Mouse (Mus musculus) liver, embryonic 15.5 days (tissue): ENCODE data around the gene Rsrp1. TPM values are rescaled to one million over a fixed set of nuclear protein-coding genes. Genes with fewer than 3 reads are reported as not detected.
A peak's percentile ranks its signal among the peaks of the same experiment; 100 is the strongest.

ENCODE experiments used
- ATAC-seq: fragments of 200-750 bp; cut with Nextera tagmentation; 2 replicates; pipeline ENCODE4 v1.8.0; 2017; ENCODE audit warnings: moderate number of reproducible peaks, mild to moderate bottlenecking, moderate library complexity; ENCODE audit not compliant: insufficient read depth
- H3K27ac ChIP-seq: fragments of 300-500 bp; sonication (generic); replicated peaks from 2 replicates; pipeline ENCODE4 v1.5.1; 2015; ENCODE audit warnings: mild to moderate bottlenecking, inconsistent platforms
- H3K27me3 ChIP-seq: fragments of 300-500 bp; sonication (generic); 2 replicates; pipeline ENCODE4 v1.6.1; 2015; ENCODE audit warnings: mild to moderate bottlenecking, inconsistent platforms
- H3K36me3 ChIP-seq: fragments of 300-500 bp; sonication (generic); replicated peaks from 2 replicates; pipeline ENCODE4 v1.6.1; 2015; ENCODE audit warnings: moderate library complexity, mild to moderate bottlenecking, inconsistent platforms
- H3K4me1 ChIP-seq: fragments of 300-500 bp; sonication (generic); replicated peaks from 2 replicates; pipeline ENCODE4 v1.6.1; 2015; ENCODE audit warnings: inconsistent platforms
- H3K4me2 ChIP-seq: fragments of 300-500 bp; sonication (generic); 2 replicates; pipeline ENCODE4 v1.6.1; 2015; ENCODE audit warnings: moderate library complexity, mild to moderate bottlenecking, inconsistent platforms
- H3K4me3 ChIP-seq: fragments of 300-500 bp; sonication (generic); replicated peaks from 2 replicates; pipeline ENCODE4 v1.5.1; 2015; ENCODE audit warnings: mild to moderate bottlenecking, inconsistent platforms
- H3K9ac ChIP-seq: fragments of 300-500 bp; sonication (generic); 2 replicates; pipeline ENCODE4 v1.6.1; 2015; ENCODE audit warnings: moderate library complexity, mild to moderate bottlenecking, inconsistent platforms
- H3K9me3 ChIP-seq: fragments of 300-500 bp; sonication (generic); replicated peaks from 2 replicates; pipeline ENCODE4 v1.6.1; 2016; ENCODE audit warnings: inconsistent platforms
- WGBS: fragments of 180-500 bp; shearing (Covaris S2); methylation state at CpG from one replicate; pipeline ENCODE4 v1.1.7; 2015; ENCODE audit warnings: mixed read lengths; ENCODE audit not compliant: insufficient replicate concordance; 5-methylcytosine and 5-hydroxymethylcytosine counted together
- polyA plus RNA-seq: library from polyadenylated mRNA; unstranded; fragments of >200 nt; fragmentation: Nextera tagmentation; extraction: Ambion mirVana; gene quantifications from 2 replicates; pipeline ENCODE4 v1.2.1, GENCODE M21; 2015

Gene Rsrp1
- polyA plus RNA-seq, 1 experiment from 2014 or later, result 280 TPM

GRCm38 (mm10) chr4:134967887-134968604 lies 44.7 kb downstream of the Rsrp1 start:
- ATAC-seq, result peak; percentile 73
- no peak overlapping the region for H3K9ac ChIP-seq
- WGBS, result 56% methylated on average over 20 of the region's 20 CpGs

GRCm38 (mm10) chr4:134968605-134968976 lies 45.2 kb downstream of the Rsrp1 start:
- Histone ChIP-seq H3K36me3 (no peaks in the 10 kb centered on the region), H3K4me1 (peaks cover 34% of the 10 kb centered on the region), H3K27me3 (peaks cover 19% of the 10 kb centered on the region; the same call in 1 of the 2 replicates), H3K9me3 (no peaks in the 10 kb centered on the region), H3K4me3 (no peak overlapping the region), H3K27ac (no peak overlapping the region), H3K4me2 (peak overlapping the region; percentile 35), H3K9ac (no peak overlapping the region)
- 67% methylated on average over 18 of the region's 18 CpGs for WGBS
- peak; percentile 49 for ATAC-seq

More at GRCm38 (mm10) chr4:134967887-134968604, 44.7 kb downstream of the Rsrp1 start:
- peaks cover 15% of the 10 kb centered on the region; the same call in 1 of the 2 replicates for H3K27me3 ChIP-seq
- H3K9me3 ChIP-seq, result no peaks in the 10 kb centered on the region
- H3K36me3 ChIP-seq, result no peaks in the 10 kb centered on the region
- H3K27ac ChIP-seq, result peak overlapping the region; percentile 45; the same call in 1 of the 2 replicates
- H3K4me3 ChIP-seq, result no peak overlapping the region
- H3K4me1 ChIP-seq, result peaks cover 39% of the 10 kb centered on the region
- H3K4me2 ChIP-seq, result peak overlapping the region; percentile 35

- H3K36me3 ChIP-seq, result no peaks in the 10 kb centered on the region
- WGBS, result 55% methylated on average over 14 of the region's 14 CpGs
- H3K4me3 ChIP-seq, result no peak overlapping the region
- H3K9me3 ChIP-seq, result no peaks in the 10 kb centered on the region
- H3K9ac ChIP-seq, result no peak overlapping the region
- no peak overlapping the region for H3K27ac ChIP-seq
- peaks cover 10% of the 10 kb centered on the region for H3K4me1 ChIP-seq
- no peak overlapping the region for H3K4me2 ChIP-seq
- no peak for ATAC-seq
- peaks cover 11% of the 10 kb centered on the region; the same call in 1 of the 2 replicates for H3K27me3 ChIP-seq
Observed at GRCm38 (mm10) chr4:134975261-134975928, 52.0 kb downstream of the Rsrp1 start.

GRCm38 (mm10) chr4:134975929-134976308 lies 52.5 kb downstream of the Rsrp1 start:
- no peaks in the 10 kb centered on the region for H3K9me3 ChIP-seq
- WGBS, result 77% methylated on average over 4 of the region's 4 CpGs
- peaks cover 15% of the 10 kb centered on the region for H3K4me1 ChIP-seq
- H3K36me3 ChIP-seq, result no peaks in the 10 kb centered on the region
- H3K9ac ChIP-seq, result no peak overlapping the region
- H3K4me3 ChIP-seq, result no peak overlapping the region
- no peak overlapping the region for H3K4me2 ChIP-seq
- H3K27ac ChIP-seq, result no peak overlapping the region
- no peak for ATAC-seq
- H3K27me3 ChIP-seq, result peaks cover 11% of the 10 kb centered on the region; the same call in 1 of the 2 replicates

Other genes starting within 250 kb of the Rsrp1 start
- gene Man1c1, start 219.3 kb upstream of the Rsrp1 start, polyA plus RNA-seq, result 1.4 and 2.0 TPM in 2 replicates
- gene Ldlrap1, start 155.6 kb upstream of the Rsrp1 start, polyA plus RNA-seq, result 21.8 and 22.4 TPM in 2 replicates
- 16.0 and 17.3 TPM in 2 replicates for gene Maco1, start 70.2 kb upstream of the Rsrp1 start, polyA plus RNA-seq
- 587 and 603 TPM in 2 replicates for gene Rhd, start 59.1 kb upstream of the Rsrp1 start, polyA plus RNA-seq
- gene Tmem50a, start 8.6 kb upstream of the Rsrp1 start, polyA plus RNA-seq, result 70.6 and 79.4 TPM in 2 replicates
- gene Syf2, start 7.3 kb downstream of the Rsrp1 start, polyA plus RNA-seq, result 46.4 and 50.2 TPM in 2 replicates
- 0.60 and 0.75 TPM in 2 replicates for gene Runx3, start 197.1 kb downstream of the Rsrp1 start, polyA plus RNA-seq